Comparison of ENCODE assay signal across 19 mouse cellular contexts in genomic region chr11:84563360-84563759, GRCm38 (mm10). TPM values are rescaled to one million over a fixed set of nuclear protein-coding genes. Genes with fewer than 3 reads are reported as not detected.
DNase-seq lines count a peak whose midpoint lies in the region; ATAC-seq and TF ChIP-seq lines count a peak whose summit lies in the region.
"Had no signal": no experiment of that assay in that cellular context is flagged by ENCODE, and none has a peak within 500 bp of the region (broad histone marks: within the 10 kb centered on the region; RNA-seq: fewer than 3 reads in every experiment).

No protein-coding gene starts in this region.

- WGBS in forebrain, embryonic 12.5 days = 32% methylated on average over 7 of the region's 7 CpGs
- 34% methylated on average over 7 of the region's 7 CpGs for WGBS in forebrain, embryonic 13.5 days
- WGBS in hindbrain, embryonic 15.5 days = 26% methylated on average over 7 of the region's 7 CpGs
- WGBS in midbrain, postnatal 0 days = 23% methylated on average over 7 of the region's 7 CpGs
- WGBS in liver, embryonic 12.5 days (ENCODE audit: insufficient replicate concordance) = 45% methylated on average over 7 of the region's 7 CpGs

- H3K27me3 ChIP-seq in forebrain, embryonic 12.5 days = peaks cover 70% of the 10 kb centered on the region
- peaks cover 68% of the 10 kb centered on the region for H3K27me3 ChIP-seq in forebrain, embryonic 13.5 days
- 0 out of 2 replicates have a peak, but pooled peaks cover 3% of the 10 kb centered on the region for H3K27me3 ChIP-seq in hindbrain, embryonic 15.5 days
- no peaks in the 10 kb centered on the region for H3K27me3 ChIP-seq in midbrain, postnatal 0 days (ENCODE audit: insufficient read depth, low read length)
- H3K27me3 ChIP-seq in liver, embryonic 12.5 days (replicated peaks) = peaks cover 62% of the 10 kb centered on the region

- H3K4me1 ChIP-seq in forebrain, embryonic 12.5 days = peaks cover 26% of the 10 kb centered on the region
- H3K4me1 ChIP-seq in forebrain, embryonic 13.5 days = peaks cover 22% of the 10 kb centered on the region
- H3K4me1 ChIP-seq in hindbrain, embryonic 15.5 days (replicated peaks) = peaks cover 32% of the 10 kb centered on the region
- H3K4me1 ChIP-seq in midbrain, postnatal 0 days (ENCODE audit: insufficient read depth, low read length) = 0 out of 2 replicates have a peak, but pooled peaks cover 2% of the 10 kb centered on the region
- no peaks in the 10 kb centered on the region for H3K4me1 ChIP-seq in liver, embryonic 12.5 days

- DNase-seq in ZHBTc4 (ENCODE audit: low read depth, low spot score) = peak; percentile 45
- peak; percentile 64 for DNase-seq in midbrain, postnatal 0 days (ENCODE audit: low spot score)
- no peak for DNase-seq in testis, postnatal 10 days (ENCODE audit: low spot score)
- no peak for DNase-seq in spleen, adult 18-20 months
- DNase-seq: cerebellum, adult 11 months; heart, postnatal 14 days; kidney, adult 11 months; lung, adult 2 months; thymus, postnatal 4 days had no signal

- H3K4me3 ChIP-seq in forebrain, embryonic 12.5 days (replicated peaks) = no peak overlapping the region
- H3K4me3 ChIP-seq in forebrain, embryonic 13.5 days = no peak overlapping the region
- no peak overlapping the region for H3K4me3 ChIP-seq in hindbrain, embryonic 15.5 days
- H3K4me3 ChIP-seq in midbrain, postnatal 0 days (ENCODE audit: low read depth, low read length) = no peak overlapping the region
- no peak overlapping the region for H3K4me3 ChIP-seq in liver, embryonic 12.5 days
- H3K4me3 ChIP-seq: erythroblast, embryonic 14.5 days; limb, embryonic 15.5 days had no signal

- no peak overlapping the region for H3K9ac ChIP-seq in forebrain, embryonic 12.5 days
- no peak overlapping the region for H3K9ac ChIP-seq in forebrain, embryonic 13.5 days
- 0 out of 2 replicates have a peak overlapping the region, but pooled peaks have one; percentile 17 for H3K9ac ChIP-seq in hindbrain, embryonic 15.5 days
- no peak overlapping the region for H3K9ac ChIP-seq in midbrain, postnatal 0 days (replicated peaks; ENCODE audit: low read length, poor library complexity, severe bottlenecking)
- H3K9ac ChIP-seq in liver, embryonic 12.5 days = no peak overlapping the region
- H3K9ac ChIP-seq: limb, embryonic 15.5 days had no signal

- 0 out of 2 replicates have a peak overlapping the region, but pooled peaks have one; percentile 43 for H3K27ac ChIP-seq in forebrain, embryonic 12.5 days
- H3K27ac ChIP-seq in forebrain, embryonic 13.5 days = no peak overlapping the region
- H3K27ac ChIP-seq in hindbrain, embryonic 15.5 days (replicated peaks) = peak overlapping the region; percentile 57
- H3K27ac ChIP-seq in midbrain, postnatal 0 days (ENCODE audit: low read depth, low read length) = no peak overlapping the region
- H3K27ac ChIP-seq in liver, embryonic 12.5 days = no peak overlapping the region
- H3K27ac ChIP-seq: limb, embryonic 15.5 days had no signal

- H3K4me2 ChIP-seq in forebrain, embryonic 12.5 days = peak overlapping the region; percentile 2; the same call in 1 of the 2 replicates
- no peak overlapping the region for H3K4me2 ChIP-seq in forebrain, embryonic 13.5 days
- no peak overlapping the region for H3K4me2 ChIP-seq in hindbrain, embryonic 15.5 days
- no peak overlapping the region for H3K4me2 ChIP-seq in midbrain, postnatal 0 days (ENCODE audit: low read depth, low read length, poor library complexity, severe bottlenecking)
- H3K4me2 ChIP-seq in liver, embryonic 12.5 days = no peak overlapping the region
- H3K4me2 ChIP-seq: limb, embryonic 15.5 days had no signal

- ATAC-seq in forebrain, embryonic 12.5 days (ENCODE audit: low FRiP score) = peak; percentile 55
- no peak for ATAC-seq in forebrain, embryonic 13.5 days
- 0 out of 2 replicates have a peak, but pooled peaks have one; percentile 17 for ATAC-seq in hindbrain, embryonic 15.5 days (ENCODE audit: low FRiP score, low read depth)
- peak; percentile 58; the same call in 1 of the 2 replicates for ATAC-seq in midbrain, postnatal 0 days (ENCODE audit: low FRiP score)
- ATAC-seq in liver, embryonic 12.5 days = no peak

- no peaks in the 10 kb centered on the region for H3K36me3 ChIP-seq in forebrain, embryonic 12.5 days (replicated peaks)
- no peaks in the 10 kb centered on the region for H3K36me3 ChIP-seq in forebrain, embryonic 13.5 days (ENCODE audit: poor library complexity, severe bottlenecking)
- H3K36me3 ChIP-seq in hindbrain, embryonic 15.5 days = no peaks in the 10 kb centered on the region
- H3K36me3 ChIP-seq in midbrain, postnatal 0 days (ENCODE audit: insufficient read depth, low read length) = no peaks in the 10 kb centered on the region
- no peaks in the 10 kb centered on the region for H3K36me3 ChIP-seq in liver, embryonic 12.5 days
- H3K36me3 ChIP-seq: limb, embryonic 15.5 days had no signal

- no peaks in the 10 kb centered on the region for H3K9me3 ChIP-seq in forebrain, embryonic 12.5 days
- no peaks in the 10 kb centered on the region for H3K9me3 ChIP-seq in forebrain, embryonic 13.5 days (replicated peaks)
- H3K9me3 ChIP-seq in hindbrain, embryonic 15.5 days = no peaks in the 10 kb centered on the region
- no peaks in the 10 kb centered on the region for H3K9me3 ChIP-seq in midbrain, postnatal 0 days (ENCODE audit: low read length)
- no peaks in the 10 kb centered on the region for H3K9me3 ChIP-seq in liver, embryonic 12.5 days (replicated peaks)
- H3K9me3 ChIP-seq: limb, embryonic 15.5 days had no signal

- TF ChIP-seq CTCF in midbrain, postnatal 0 days (IDR thresholded peaks at IDR 0.05) = no peak

RNA-seq across cellular contexts. Expression of gene Lhx1, which starts 38.0 kb away (rescaled TPM):
- polyA plus RNA-seq in forebrain, embryonic 12.5 days (2016; fragmentation: Nextera tagmentation; extraction: Ambion mirVana) = 16.4 and 16.8 TPM in 2 replicates
- 7.6 and 8.2 TPM in 2 replicates for polyA plus RNA-seq in forebrain, embryonic 13.5 days (2015; fragmentation: Nextera tagmentation; extraction: Ambion mirVana)
- polyA plus RNA-seq in hindbrain, embryonic 15.5 days (2015; fragmentation: Nextera tagmentation; extraction: Ambion mirVana) = 37.5 and 54.5 TPM in 2 replicates
- 34.2 and 44.9 TPM in 2 replicates for total RNA-seq in midbrain, postnatal 0 days (2014; rRNA removed)
- 21.3 and 22.5 TPM in 2 replicates for polyA plus RNA-seq in midbrain, postnatal 0 days (2015; fragmentation: Nextera tagmentation; extraction: Ambion mirVana)
- polyA plus RNA-seq in liver, embryonic 12.5 days (2016; fragmentation: Nextera tagmentation; extraction: Ambion mirVana) = not detected in 2 replicates
- total RNA-seq: gastrocnemius, adult 8-10 months; heart, postnatal 14 days; left cerebral cortex, adult 18-20 months; MEL had no signal
- polyA plus RNA-seq: erythroblast, embryonic 14.5 days; lung, adult 2 months; spleen, adult 2 months had no signal

RNA-seq across cellular contexts. Expression of gene Aatf, which starts 50.0 kb away (rescaled TPM):
- 53.4 and 63.4 TPM in 2 replicates for polyA plus RNA-seq in forebrain, embryonic 12.5 days (2016; fragmentation: Nextera tagmentation; extraction: Ambion mirVana)
- polyA plus RNA-seq in forebrain, embryonic 13.5 days (2015; fragmentation: Nextera tagmentation; extraction: Ambion mirVana) = 51.4 and 53.4 TPM in 2 replicates
- polyA plus RNA-seq in hindbrain, embryonic 15.5 days (2015; fragmentation: Nextera tagmentation; extraction: Ambion mirVana) = 50.8 and 53.3 TPM in 2 replicates
- 24.8 and 27.3 TPM in 2 replicates for total RNA-seq in midbrain, postnatal 0 days (2014; rRNA removed)
- polyA plus RNA-seq in midbrain, postnatal 0 days (2015; fragmentation: Nextera tagmentation; extraction: Ambion mirVana) = 34.9 and 39.2 TPM in 2 replicates
- polyA plus RNA-seq in liver, embryonic 12.5 days (2016; fragmentation: Nextera tagmentation; extraction: Ambion mirVana) = 59.2 and 59.9 TPM in 2 replicates

Comparison
In these comparisons a context has a peak if more than half of its experiments do, and no peak if none do; other contexts are left out.
1. ATAC-seq: peak in forebrain, embryonic 12.5 days (single experiment), hindbrain, embryonic 15.5 days (single experiment) and midbrain, postnatal 0 days (single experiment); none in forebrain, embryonic 13.5 days (single experiment) and liver, embryonic 12.5 days (single experiment).
2. H3K27ac ChIP-seq: peak in forebrain, embryonic 12.5 days (single experiment) and hindbrain, embryonic 15.5 days (single experiment); none in forebrain, embryonic 13.5 days (single experiment), midbrain, postnatal 0 days (single experiment) and liver, embryonic 12.5 days (single experiment).
3. DNase-seq: peak in ZHBTc4 (single experiment) and midbrain, postnatal 0 days (single experiment); none in testis, postnatal 10 days (single experiment) and spleen, adult 18-20 months (0 of 2).